Mouse (Mus musculus) ES-E14 (cell line): Measurements from ENCODE around the gene Tubgcp5.

Source experiments
- MAFK ChIP-seq: IDR thresholded peaks from 2 replicates; pipeline ENCODE4 v1.6.1; 2014; ENCODE audit warnings: mild to moderate bottlenecking, low read depth, low read length, inconsistent platforms; ENCODE audit not compliant: insufficient read depth
- ZNF384 ChIP-seq: IDR thresholded peaks from 2 replicates; pipeline ENCODE4 v1.6.1; 2012; ENCODE audit warnings: low read depth, low read length, inconsistent platforms

DNA sequence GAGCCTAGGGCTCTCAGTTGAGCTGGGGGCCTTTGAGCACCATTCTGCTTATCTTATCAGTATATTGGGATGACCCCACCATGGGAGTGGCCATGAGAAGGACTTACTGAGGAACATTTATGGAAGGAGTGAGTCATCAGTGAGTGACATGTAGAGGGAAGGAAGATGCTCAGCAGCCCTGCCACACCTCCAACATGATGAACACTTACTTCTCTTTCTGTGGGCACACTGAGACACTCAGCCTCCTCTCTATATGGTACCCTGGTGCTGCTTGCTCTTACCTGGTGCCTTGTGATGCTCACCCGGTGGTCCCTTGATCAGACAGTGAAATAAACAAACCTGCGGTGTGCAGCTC is 65.5 kb downstream of the Tubgcp5 start:
- TF ChIP-seq MAFK, result no peak
- TF ChIP-seq ZNF384, result no peak
